Mouse (Mus musculus) thymus, adult 2 months (tissue): ENCODE measurements around the gene Hus1. TPM values are rescaled to one million over a fixed set of nuclear protein-coding genes. Genes with fewer than 3 reads are reported as not detected.

Source experiments
- DNase-seq: peaks from one replicate; pipeline ENCODE4 v3.0.0; 2021
- H3K27ac ChIP-seq: fragments of 200-500 bp; 2 replicates; pipeline ENCODE4 v1.5.1; 2012; ENCODE audit warnings: low read length, control low read depth; ENCODE audit not compliant: control insufficient read depth, insufficient read depth
- H3K27me3 ChIP-seq: fragments of 200-500 bp; 2 replicates; pipeline ENCODE4 v1.6.1; 2012; ENCODE audit warnings: mild to moderate bottlenecking, low read length, moderate library complexity, mixed read lengths; ENCODE audit not compliant: control insufficient read depth, insufficient read depth
- H3K36me3 ChIP-seq: fragments of 200-500 bp; 2 replicates; pipeline ENCODE4 v1.6.1; 2012; ENCODE audit warnings: mild to moderate bottlenecking, low read length, moderate library complexity; ENCODE audit not compliant: control insufficient read depth, insufficient read depth
- H3K4me1 ChIP-seq: fragments of 200-500 bp; replicated peaks from 2 replicates; pipeline ENCODE4 v1.6.1; 2012; ENCODE audit warnings: low read length; ENCODE audit not compliant: control insufficient read depth, insufficient read depth
- H3K4me3 ChIP-seq: fragments of 200-500 bp; 2 replicates; pipeline ENCODE4 v1.5.1; 2012; ENCODE audit warnings: mild to moderate bottlenecking, low read length, control low read depth, moderate library complexity; ENCODE audit not compliant: control insufficient read depth, insufficient read depth
- CTCF ChIP-seq: fragments of 200-500 bp; IDR thresholded peaks from 2 replicates; pipeline ENCODE4 v1.5.1; 2012; ENCODE audit warnings: mild to moderate bottlenecking, control low read depth, low read length, moderate library complexity, borderline replicate concordance; ENCODE audit not compliant: control insufficient read depth, poor library complexity, insufficient read depth; ENCODE audit errors: extremely low read depth
- POLR2A ChIP-seq: fragments of 200-500 bp; IDR thresholded peaks from 2 replicates; pipeline ENCODE4 v1.6.1; 2012; ENCODE audit warnings: mild to moderate bottlenecking, low read length, control low read depth, moderate library complexity; ENCODE audit not compliant: control insufficient read depth, poor library complexity, insufficient read depth; ENCODE audit errors: extremely low read depth
- WGBS: fragments of 180-500 bp; shearing (Covaris S2); methylation state at CpG from one replicate; pipeline ENCODE4 v1.1.7; 2018; 5-methylcytosine and 5-hydroxymethylcytosine counted together
- polyA plus RNA-seq: library from polyadenylated mRNA; depleted of rRNA; stranded (reverse); fragments of >200 nt; gene quantifications from 2 replicates; pipeline ENCODE4 v1.2.3, GENCODE M21; 2012

Hus1 gene
- polyA plus RNA-seq, 1 experiment, result 14.2 TPM

DNA sequence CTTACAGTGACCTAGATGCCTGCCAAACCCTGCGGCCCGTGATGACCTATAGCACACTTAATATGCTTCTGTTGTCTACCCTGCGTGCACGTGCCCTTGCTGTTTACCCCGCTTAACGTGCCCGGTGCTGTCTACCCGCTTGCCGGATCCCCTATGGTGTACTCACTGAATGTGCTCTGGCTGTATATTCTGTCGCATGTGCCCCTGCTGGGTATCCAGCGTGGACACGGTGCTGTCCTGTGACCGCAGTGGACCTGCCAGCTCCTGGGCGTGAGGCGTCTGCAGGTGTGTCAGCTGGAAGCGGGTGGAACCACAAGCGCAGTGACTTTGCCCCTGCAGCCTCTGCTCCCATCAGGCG lies 37.7 kb upstream of the Hus1 start, which contains the start of gene Sun3:
Sun3 (minus strand) TSS at position 289 of the 358 bp plus-strand sequence.
- WGBS, result 1% methylated on average over 18 of the region's 18 CpGs
- TF ChIP-seq POLR2A, result no peak
- no peak for TF ChIP-seq CTCF
- H3K27ac ChIP-seq, result no peak within 1 kb of the TSS

DNA sequence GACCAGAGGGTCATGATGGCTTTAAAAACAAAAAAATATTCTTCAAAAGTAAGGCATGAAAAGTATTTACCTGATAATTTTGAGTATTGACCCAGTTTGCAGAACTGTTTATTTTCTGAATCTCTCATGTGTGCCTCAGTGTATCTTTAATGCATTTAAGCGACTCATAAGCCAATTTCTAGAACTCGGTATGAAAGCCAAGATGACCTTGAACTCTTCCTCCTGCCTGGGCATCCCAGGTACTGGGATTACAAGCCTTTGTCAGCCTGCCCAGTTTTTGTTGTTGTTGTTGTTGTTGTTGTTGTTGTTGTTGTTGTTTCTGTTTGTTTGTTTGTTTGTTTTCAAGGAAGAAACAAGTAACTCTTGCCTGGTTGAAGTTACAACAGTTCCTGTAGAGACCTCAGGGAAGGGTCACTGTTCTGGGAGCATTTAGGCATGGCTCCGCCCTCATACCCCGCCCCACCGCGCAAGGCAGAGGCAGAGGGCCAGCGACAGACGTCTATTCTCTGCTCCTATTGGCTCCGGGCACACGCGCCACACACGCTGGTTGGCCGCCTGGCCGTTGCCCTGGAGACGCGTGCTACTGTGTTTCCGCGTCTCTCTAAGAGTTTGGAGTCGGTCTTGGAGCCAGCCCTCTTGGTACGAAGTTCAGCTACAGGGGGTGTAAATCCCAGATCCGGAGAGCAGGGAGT lies 37.2 kb upstream of the Hus1 start, which contains the start of gene Gm11992:
Gm11992 (plus strand) TSS at position 584 of the 692 bp plus-strand sequence.
- no peaks in the 10 kb centered on the region; the same call in 1 of the 2 replicates for H3K27me3 ChIP-seq
- no peak for TF ChIP-seq POLR2A
- no peak for TF ChIP-seq CTCF
- H3K4me1 ChIP-seq, result peaks cover 9% of the 10 kb centered on the region
- peak within 1 kb of the TSS; percentile 5 for H3K4me3 ChIP-seq
- DNase-seq, result peak; percentile 65
- no peak within 1 kb of the TSS for H3K27ac ChIP-seq
- no peaks in the 10 kb centered on the region for H3K36me3 ChIP-seq
- WGBS, result 7% methylated on average over 21 of the region's 21 CpGs

More for the DNA sequence above, 37.7 kb upstream of the Hus1 start, which contains the start of gene Sun3:
- no peaks in the 10 kb centered on the region; the same call in 1 of the 2 replicates for H3K27me3 ChIP-seq
- H3K4me1 ChIP-seq, result peaks cover 9% of the 10 kb centered on the region
- H3K36me3 ChIP-seq, result no peaks in the 10 kb centered on the region
- DNase-seq, result no peak
- peak within 1 kb of the TSS; percentile 5 for H3K4me3 ChIP-seq

DNA sequence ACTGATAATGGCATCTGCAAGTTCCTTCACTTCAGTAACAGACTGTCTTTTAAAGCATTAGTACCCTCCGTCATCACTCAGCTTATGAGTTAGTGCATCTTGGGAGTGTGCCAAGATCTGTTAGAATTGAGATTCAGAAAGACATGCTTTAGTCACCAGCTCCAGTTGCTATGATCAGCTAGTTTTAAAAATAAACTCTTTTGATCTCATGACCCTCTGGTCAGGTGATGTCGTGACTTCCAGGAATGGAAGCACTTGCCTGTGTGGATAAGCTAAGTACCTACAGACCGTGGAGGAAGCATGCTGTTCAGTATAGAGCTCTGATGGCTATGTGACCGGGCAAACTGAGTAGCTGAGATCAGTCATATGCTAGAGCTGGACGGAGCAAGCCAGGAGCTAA lies 36.1 kb upstream of the Hus1 start:
- 86% methylated on average over 5 of the region's 5 CpGs for WGBS
- H3K27me3 ChIP-seq, result no peaks in the 10 kb centered on the region; the same call in 1 of the 2 replicates

DNA sequence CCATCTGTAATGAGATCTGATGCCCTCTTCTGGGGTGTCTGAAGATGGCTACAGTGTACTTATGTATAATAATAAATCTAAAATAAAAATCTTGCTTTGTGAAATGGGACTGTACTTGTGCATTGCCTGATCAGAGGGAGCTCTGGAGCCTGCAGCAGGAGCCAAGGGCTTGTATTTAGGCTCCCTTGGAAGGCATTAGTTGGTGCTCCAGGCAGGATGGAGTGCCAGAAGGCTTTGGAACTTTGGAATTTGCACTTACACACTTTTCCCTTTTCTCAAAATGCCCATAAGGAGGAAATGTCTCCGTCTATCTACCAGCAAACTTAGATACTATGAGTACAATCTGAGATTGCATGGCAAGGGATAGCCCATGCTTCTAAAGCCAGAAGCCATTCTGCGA lies 35.6 kb upstream of the Hus1 start:
- Histone ChIP-seq H3K4me3 (no peak overlapping the region), H3K27me3 (no peaks in the 10 kb centered on the region; the same call in 1 of the 2 replicates), H3K36me3 (no peaks in the 10 kb centered on the region), H3K4me1 (peaks cover 9% of the 10 kb centered on the region), H3K27ac (no peak overlapping the region)
- DNase-seq, result no peak
- TF ChIP-seq CTCF, result no peak
- no peak for TF ChIP-seq POLR2A
- WGBS, result 95% methylated on average over 2 of the region's 2 CpGs

More for the DNA sequence above, 36.1 kb upstream of the Hus1 start:
- Histone ChIP-seq H3K36me3 (no peaks in the 10 kb centered on the region), H3K27ac (no peak overlapping the region), H3K4me1 (peaks cover 9% of the 10 kb centered on the region), H3K4me3 (no peak overlapping the region)
- DNase-seq, result no peak
- TF ChIP-seq CTCF (no peak), POLR2A (no peak)

DNA sequence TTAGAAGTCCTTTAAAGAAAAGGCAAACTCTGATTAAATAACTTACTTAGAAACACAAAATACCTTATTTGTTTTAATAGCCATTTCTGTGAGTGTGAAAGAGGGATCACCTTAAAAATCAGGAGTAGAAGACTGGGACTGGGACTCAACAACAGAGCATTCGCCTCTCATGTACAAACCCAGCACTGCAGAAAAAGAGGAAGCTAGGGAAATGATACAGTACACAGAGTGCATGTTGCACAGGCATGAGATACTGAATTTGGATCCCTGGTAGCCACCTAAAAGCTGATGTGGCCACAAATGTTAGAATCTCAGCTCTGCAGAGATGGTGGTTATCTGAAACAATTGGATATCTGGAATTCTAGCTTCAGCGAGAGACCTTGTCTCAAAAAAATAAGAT lies 20.5 kb upstream of the Hus1 start:
- Histone ChIP-seq H3K4me3 (no peak overlapping the region), H3K27ac (no peak overlapping the region), H3K36me3 (no peaks in the 10 kb centered on the region), H3K27me3 (no peaks in the 10 kb centered on the region), H3K4me1 (no peaks in the 10 kb centered on the region)
- no peak for DNase-seq
- 61% methylated on average over 2 of the region's 2 CpGs for WGBS
- TF ChIP-seq CTCF, result no peak
- TF ChIP-seq POLR2A, result no peak

DNA sequence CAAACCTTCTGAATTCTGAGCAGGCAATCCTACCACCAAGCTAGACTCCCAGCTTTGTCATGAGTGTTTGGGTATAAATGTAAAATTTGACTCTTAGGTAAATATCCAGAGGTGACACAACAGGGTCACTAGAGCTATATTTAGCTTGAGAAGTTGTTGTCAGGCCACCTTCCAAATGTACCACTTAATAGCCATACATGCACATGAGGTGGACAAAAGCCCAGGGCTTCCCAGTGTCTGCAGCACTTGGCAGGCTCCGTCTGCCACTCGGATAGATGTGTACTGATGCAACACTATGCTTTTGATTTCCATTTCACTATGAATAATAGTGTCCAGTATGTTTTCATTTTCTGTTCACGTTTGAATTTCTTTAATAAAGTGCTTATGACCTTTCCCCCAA lies 14.2 kb upstream of the Hus1 start:
- Histone ChIP-seq H3K27me3 (no peaks in the 10 kb centered on the region), H3K36me3 (no peaks in the 10 kb centered on the region), H3K4me3 (no peak overlapping the region), H3K27ac (no peak overlapping the region), H3K4me1 (no peaks in the 10 kb centered on the region)
- no peak for TF ChIP-seq POLR2A
- TF ChIP-seq CTCF, result no peak
- no peak for DNase-seq
- WGBS, result 82% methylated on average over 3 of the region's 3 CpGs
